Mouse (Mus musculus): ENCODE results near the gene Zfp341. TPM values are rescaled to one million over a fixed set of nuclear protein-coding genes. Genes with fewer than 3 reads are reported as not detected.
A peak's percentile ranks its signal among the peaks of the same experiment; 100 is the strongest.

Zfp341 gene
- polyA plus RNA-seq, 1 experiment from 2014 or later = 1.5 TPM

DNA sequence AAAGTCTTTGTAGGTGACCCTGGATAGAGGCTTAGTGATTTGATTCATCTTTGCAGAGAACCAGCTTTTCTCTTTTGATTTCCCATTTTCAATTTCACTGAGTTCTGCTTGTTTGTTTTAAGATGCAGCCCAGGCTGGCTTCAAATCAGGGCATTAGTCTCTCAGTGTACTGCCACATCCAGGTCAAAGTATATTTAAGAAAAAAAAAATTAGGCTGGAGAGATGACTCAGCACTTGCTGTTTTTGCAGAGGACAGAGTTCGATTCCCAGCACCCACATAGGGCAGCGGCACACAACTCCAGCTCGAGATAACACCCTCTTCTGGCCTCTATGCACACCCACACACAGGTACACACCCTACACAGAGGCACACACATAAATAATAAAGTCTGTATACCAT, 21.9 kb upstream of the Zfp341 start:
- Histone ChIP-seq H3K27me3 (no peaks in the 10 kb centered on the region), H3K9ac (no peak overlapping the region), H3K9me3 (no peaks in the 10 kb centered on the region), H3K27ac (no peak overlapping the region), H3K36me3 (peaks cover 46% of the 10 kb centered on the region), H3K4me1 (no peaks in the 10 kb centered on the region), H3K4me2 (no peak overlapping the region), H3K4me3 (no peak overlapping the region)
- 83% methylated on average over 3 of the region's 3 CpGs for WGBS
- no peak for ATAC-seq (ENCODE audit: insufficient number of reproducible peaks, insufficient read depth, low FRiP score, low TSS enrichment, low read depth)

DNA sequence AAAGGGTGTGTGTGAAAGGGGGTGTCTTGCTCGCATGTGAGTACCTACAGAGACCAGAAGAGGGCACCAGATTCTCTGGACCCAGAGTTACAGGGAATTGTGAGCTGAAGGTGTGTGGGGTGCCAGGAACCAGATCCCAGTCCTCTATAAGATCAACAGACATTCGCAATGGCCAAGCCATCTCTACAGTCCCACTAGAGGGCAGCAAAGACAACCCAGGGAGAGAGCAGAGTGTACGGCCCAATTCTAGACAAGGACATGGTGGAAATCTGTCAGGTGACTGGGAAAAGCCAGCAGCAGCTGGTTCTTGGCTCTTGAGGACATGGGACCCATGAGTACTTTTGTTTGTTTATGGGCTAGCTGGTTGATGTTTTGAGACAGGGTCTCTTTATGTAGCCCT, 20.1 kb upstream of the Zfp341 start:
- H3K4me3 ChIP-seq = no peak overlapping the region
- no peaks in the 10 kb centered on the region for H3K27me3 ChIP-seq
- H3K36me3 ChIP-seq = peaks cover 30% of the 10 kb centered on the region
- no peak overlapping the region for H3K27ac ChIP-seq
- no peaks in the 10 kb centered on the region for H3K4me1 ChIP-seq
- no peak for ATAC-seq (ENCODE audit: insufficient number of reproducible peaks, insufficient read depth, low FRiP score, low TSS enrichment, low read depth)
- no peak overlapping the region for H3K4me2 ChIP-seq
- no peaks in the 10 kb centered on the region for H3K9me3 ChIP-seq
- WGBS = 63% methylated on average over 3 of the region's 3 CpGs
- H3K9ac ChIP-seq = no peak overlapping the region

DNA sequence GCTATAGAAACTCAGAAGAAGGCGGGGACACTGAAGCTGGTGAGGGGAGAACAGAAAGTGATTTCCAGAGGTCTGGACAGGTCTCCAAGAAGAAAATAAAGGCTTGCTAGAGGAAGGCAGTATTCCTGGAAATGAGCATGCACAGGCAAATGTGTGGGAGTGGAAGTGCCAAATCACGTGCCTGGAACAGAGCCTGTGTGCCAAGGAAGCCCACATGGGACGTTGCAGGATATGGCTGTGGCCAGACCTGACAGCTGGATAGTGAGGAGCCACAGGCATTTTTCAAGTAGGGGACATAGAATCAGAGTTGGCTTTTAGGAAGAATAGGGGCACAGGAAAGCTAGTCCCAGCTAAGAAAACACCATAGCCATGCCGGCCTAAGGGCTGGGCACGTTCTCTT, 17.3 kb upstream of the Zfp341 start:
- Histone ChIP-seq H3K4me1 (no peaks in the 10 kb centered on the region), H3K4me2 (no peak overlapping the region), H3K9ac (no peak overlapping the region), H3K36me3 (peaks cover 30% of the 10 kb centered on the region), H3K27me3 (no peaks in the 10 kb centered on the region), H3K27ac (no peak overlapping the region), H3K4me3 (no peak overlapping the region), H3K9me3 (no peaks in the 10 kb centered on the region)
- ATAC-seq (ENCODE audit: insufficient number of reproducible peaks, insufficient read depth, low FRiP score, low TSS enrichment, low read depth) = no peak
- WGBS = 77% methylated on average over 5 of the region's 5 CpGs

DNA sequence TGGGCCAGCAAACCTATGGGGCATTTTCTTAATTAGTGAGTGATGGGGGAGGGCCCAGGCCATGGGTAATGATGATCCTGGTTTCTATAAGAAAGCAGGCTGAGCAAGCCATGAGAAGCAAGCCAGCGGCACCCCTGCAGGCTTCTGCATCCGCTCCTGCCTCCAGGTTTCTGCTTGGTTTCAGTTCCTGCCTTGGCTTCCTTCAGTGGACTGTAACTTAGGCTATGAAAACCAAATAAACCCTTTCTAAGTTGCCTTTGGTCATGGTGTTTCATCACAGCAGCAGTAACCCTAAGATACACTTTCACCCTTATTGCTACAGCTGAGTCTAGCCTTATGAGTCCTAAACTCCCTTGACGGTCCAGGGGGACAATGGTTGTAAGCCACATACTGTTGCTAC, 15.7 kb upstream of the Zfp341 start:
- 89% methylated on average over 3 of the region's 3 CpGs for WGBS
- peaks cover 30% of the 10 kb centered on the region for H3K36me3 ChIP-seq
- H3K9ac ChIP-seq = no peak overlapping the region
- no peak overlapping the region for H3K27ac ChIP-seq
- H3K4me3 ChIP-seq = no peak overlapping the region
- H3K4me2 ChIP-seq = no peak overlapping the region
- no peaks in the 10 kb centered on the region for H3K27me3 ChIP-seq
- no peaks in the 10 kb centered on the region for H3K9me3 ChIP-seq
- ATAC-seq (ENCODE audit: insufficient number of reproducible peaks, insufficient read depth, low FRiP score, low TSS enrichment, low read depth) = no peak
- 0 out of 2 replicates have a peak, but pooled peaks cover under 1% of the 10 kb centered on the region for H3K4me1 ChIP-seq

DNA sequence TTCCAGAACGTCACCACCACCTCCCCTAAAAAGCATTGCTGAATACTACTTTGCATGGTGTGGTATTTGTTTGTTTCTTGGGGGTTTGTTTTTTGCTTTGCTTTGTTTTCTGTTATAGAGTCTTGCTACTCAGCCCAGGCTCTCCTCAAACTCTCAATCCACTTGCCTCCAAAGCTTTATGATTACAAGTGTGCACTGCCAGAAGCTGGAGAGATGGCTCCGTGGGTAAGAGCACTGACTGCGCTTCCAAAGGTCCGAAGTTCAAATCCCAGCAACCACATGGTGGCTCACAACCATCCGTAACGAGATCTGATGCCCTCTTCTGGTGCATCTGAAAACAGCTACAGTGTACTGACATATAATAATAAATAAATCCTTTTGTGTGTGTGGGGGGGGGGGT, 12.5 kb upstream of the Zfp341 start:
- Histone ChIP-seq H3K9ac (no peak overlapping the region), H3K36me3 (peaks cover 5% of the 10 kb centered on the region; the same call in 1 of the 2 replicates), H3K4me3 (no peak overlapping the region), H3K9me3 (no peaks in the 10 kb centered on the region), H3K27ac (no peak overlapping the region), H3K4me1 (peaks cover 14% of the 10 kb centered on the region), H3K27me3 (no peaks in the 10 kb centered on the region), H3K4me2 (no peak overlapping the region)
- WGBS = 68% methylated on average over 6 of the region's 6 CpGs
- ATAC-seq (ENCODE audit: insufficient number of reproducible peaks, insufficient read depth, low FRiP score, low TSS enrichment, low read depth) = no peak

DNA sequence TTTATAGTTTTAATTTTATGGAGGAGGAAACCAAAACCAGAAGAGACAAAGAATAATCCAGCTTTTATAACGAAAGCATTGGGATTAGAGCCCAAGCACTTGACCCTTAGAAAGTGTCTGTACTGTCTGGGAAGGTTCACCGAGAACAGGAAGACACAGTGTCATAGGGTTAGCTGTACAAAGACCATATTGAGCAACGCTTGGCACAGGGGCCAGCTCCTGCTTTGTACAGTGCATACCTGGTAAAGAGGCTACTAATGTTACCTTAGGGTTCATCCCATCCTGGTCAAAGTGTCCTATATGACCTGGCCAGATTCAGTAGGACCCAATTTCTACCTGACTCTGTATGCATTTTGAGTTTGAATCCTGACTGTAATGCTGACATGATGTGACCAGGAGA, 11.8 kb upstream of the Zfp341 start:
- H3K9me3 ChIP-seq = no peaks in the 10 kb centered on the region
- no peak overlapping the region for H3K4me3 ChIP-seq
- H3K4me1 ChIP-seq = peaks cover 14% of the 10 kb centered on the region
- H3K27ac ChIP-seq = no peak overlapping the region
- H3K4me2 ChIP-seq = no peak overlapping the region
- no peak for ATAC-seq (ENCODE audit: insufficient number of reproducible peaks, insufficient read depth, low FRiP score, low TSS enrichment, low read depth)
- 79% methylated on average over 3 of the region's 3 CpGs for WGBS
- H3K27me3 ChIP-seq = no peaks in the 10 kb centered on the region
- H3K36me3 ChIP-seq = no peaks in the 10 kb centered on the region
- no peak overlapping the region for H3K9ac ChIP-seq

DNA sequence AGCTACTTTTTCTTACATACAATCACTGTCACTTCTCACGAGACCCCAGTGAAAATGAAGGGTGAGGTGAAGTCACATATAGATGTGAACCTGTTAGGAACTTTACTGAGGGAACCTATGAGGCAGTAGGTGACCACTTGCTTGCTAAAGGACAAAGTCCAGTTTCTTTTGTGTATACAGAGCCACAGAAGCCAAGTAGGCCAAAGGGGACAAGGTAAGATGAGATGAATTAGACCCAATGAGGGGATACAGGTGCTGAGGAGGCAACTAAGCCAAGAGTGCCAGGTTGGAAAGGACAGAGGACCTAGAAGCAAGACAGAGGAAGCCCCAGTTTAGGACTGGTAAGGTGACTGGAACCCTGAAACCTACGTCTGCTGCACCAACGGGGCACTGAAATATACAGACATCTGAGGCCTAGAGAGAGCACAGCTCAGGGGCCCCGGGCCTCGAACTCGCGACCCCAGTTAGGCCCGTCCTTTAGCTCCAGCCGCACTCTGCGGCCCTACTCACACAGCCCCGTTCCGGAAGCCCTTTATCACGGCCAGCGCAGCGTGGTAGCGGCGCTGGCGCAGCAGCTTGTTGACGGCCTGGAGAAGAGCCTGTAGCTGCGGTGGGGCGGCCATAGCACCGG, 10.0 kb upstream of the Zfp341 start:
- H3K27me3 ChIP-seq = no peaks in the 10 kb centered on the region
- 0 out of 2 replicates have a peak overlapping the region, but pooled peaks have one; percentile 55 for H3K27ac ChIP-seq
- no peaks in the 10 kb centered on the region for H3K36me3 ChIP-seq
- peak overlapping the region; percentile 80 for H3K4me2 ChIP-seq
- no peak; the same call in 1 of the 2 replicates for ATAC-seq (ENCODE audit: insufficient number of reproducible peaks, insufficient read depth, low FRiP score, low TSS enrichment, low read depth)
- peak overlapping the region; percentile 77 for H3K4me3 ChIP-seq
- H3K9ac ChIP-seq = peak overlapping the region; percentile 88
- H3K4me1 ChIP-seq = peaks cover 14% of the 10 kb centered on the region
- 14% methylated on average over 22 of the region's 22 CpGs for WGBS
- no peaks in the 10 kb centered on the region for H3K9me3 ChIP-seq

DNA sequence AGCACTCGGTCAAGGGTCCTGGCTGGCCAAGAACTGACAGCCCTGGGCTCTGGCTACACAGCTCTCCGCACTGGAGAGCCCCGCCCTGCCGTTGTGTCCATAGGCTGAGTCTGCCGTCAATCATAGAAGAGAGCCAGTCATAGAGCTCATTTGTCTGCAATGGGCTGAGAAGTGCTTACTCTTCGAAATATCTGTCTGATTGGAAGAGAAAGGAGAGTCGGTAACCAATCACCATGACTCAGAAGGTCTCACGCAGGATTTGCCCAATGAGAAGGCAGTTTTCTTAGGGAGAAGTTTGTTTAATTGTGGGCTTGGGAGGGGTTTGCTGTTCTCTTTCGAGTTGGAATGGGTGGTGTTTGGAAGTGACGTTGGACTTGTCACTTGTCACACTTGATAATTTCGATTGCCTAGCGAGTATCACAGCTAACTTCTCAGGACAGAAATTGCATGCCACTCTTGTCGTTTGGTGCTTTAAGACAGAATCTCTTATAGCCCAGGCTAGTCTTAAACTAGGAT, 9.4 kb upstream of the Zfp341 start, which contains the start of gene Pxmp4:
Pxmp4 (minus strand) TSS at position 71 of the 516 bp plus-strand sequence.
- H3K4me1 ChIP-seq = peaks cover 14% of the 10 kb centered on the region
- H3K4me2 ChIP-seq = peak within 1 kb of the TSS; percentile 80
- H3K9ac ChIP-seq = peak within 1 kb of the TSS; percentile 88
- ATAC-seq (ENCODE audit: insufficient number of reproducible peaks, insufficient read depth, low FRiP score, low TSS enrichment, low read depth) = peak; percentile 100
- H3K4me3 ChIP-seq = peak within 1 kb of the TSS; percentile 77
- H3K9me3 ChIP-seq = no peaks in the 10 kb centered on the region
- WGBS = under 1% methylated on average over 13 of the region's 13 CpGs
- H3K36me3 ChIP-seq = no peaks in the 10 kb centered on the region
- H3K27me3 ChIP-seq = no peaks in the 10 kb centered on the region
- H3K27ac ChIP-seq = 0 out of 2 replicates have a peak within 1 kb of the TSS, but pooled peaks have one; percentile 55

DNA sequence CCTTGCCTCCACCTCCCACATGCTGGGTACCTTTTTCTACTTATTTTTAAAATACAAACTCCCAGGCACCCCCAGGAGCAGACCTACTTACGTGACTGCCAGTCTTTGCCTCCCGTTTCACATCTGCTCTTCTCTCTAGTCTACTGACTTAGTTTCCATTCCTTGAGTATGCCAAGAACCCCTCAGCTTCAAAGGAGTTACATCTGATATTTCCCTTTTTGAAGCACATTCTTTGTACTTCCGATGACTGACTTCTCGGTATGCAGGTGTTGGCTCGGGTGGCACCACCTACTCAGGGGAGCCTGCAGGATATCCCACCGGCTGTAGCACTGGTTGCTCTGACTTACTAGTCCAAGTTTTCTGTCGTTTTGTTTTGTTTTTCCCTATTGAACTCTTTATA, 8.9 kb upstream of the Zfp341 start:
- Histone ChIP-seq H3K4me3 (peak overlapping the region; percentile 77), H3K4me1 (peaks cover 14% of the 10 kb centered on the region), H3K36me3 (no peaks in the 10 kb centered on the region), H3K9ac (0 out of 2 replicates have a peak overlapping the region, but pooled peaks have one; percentile 33), H3K9me3 (no peaks in the 10 kb centered on the region), H3K27me3 (no peaks in the 10 kb centered on the region), H3K4me2 (peak overlapping the region; percentile 80), H3K27ac (no peak overlapping the region)
- 36% methylated on average over 7 of the region's 7 CpGs for WGBS
- ATAC-seq (ENCODE audit: insufficient number of reproducible peaks, insufficient read depth, low FRiP score, low TSS enrichment, low read depth) = no peak

DNA sequence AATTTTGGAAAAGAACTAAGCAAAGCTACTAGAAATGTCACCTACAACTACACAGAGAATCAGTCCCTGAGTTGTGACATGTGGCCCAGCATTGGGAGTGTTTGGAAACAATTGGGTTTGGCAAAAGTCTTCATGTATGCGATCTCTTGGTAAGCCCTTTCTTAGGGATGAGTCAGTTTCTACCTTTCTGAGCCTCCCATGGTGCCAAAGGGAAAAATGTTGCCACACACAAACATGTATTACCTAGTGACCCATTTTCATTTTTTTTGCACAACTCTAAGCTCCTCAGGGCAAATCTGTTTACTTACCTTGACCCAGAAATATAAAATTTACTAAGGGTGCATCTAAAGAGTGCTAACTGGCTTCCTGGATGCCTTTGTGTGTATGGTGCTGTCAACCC, 6.1 kb upstream of the Zfp341 start:
- Histone ChIP-seq H3K27me3 (no peaks in the 10 kb centered on the region), H3K4me3 (no peak overlapping the region), H3K4me2 (no peak overlapping the region), H3K27ac (no peak overlapping the region), H3K9me3 (no peaks in the 10 kb centered on the region), H3K4me1 (peaks cover 14% of the 10 kb centered on the region), H3K36me3 (no peaks in the 10 kb centered on the region), H3K9ac (no peak overlapping the region)
- ATAC-seq (ENCODE audit: insufficient number of reproducible peaks, insufficient read depth, low FRiP score, low TSS enrichment, low read depth) = no peak
- WGBS = 83% methylated on average over 1 of the region's 1 CpGs

DNA sequence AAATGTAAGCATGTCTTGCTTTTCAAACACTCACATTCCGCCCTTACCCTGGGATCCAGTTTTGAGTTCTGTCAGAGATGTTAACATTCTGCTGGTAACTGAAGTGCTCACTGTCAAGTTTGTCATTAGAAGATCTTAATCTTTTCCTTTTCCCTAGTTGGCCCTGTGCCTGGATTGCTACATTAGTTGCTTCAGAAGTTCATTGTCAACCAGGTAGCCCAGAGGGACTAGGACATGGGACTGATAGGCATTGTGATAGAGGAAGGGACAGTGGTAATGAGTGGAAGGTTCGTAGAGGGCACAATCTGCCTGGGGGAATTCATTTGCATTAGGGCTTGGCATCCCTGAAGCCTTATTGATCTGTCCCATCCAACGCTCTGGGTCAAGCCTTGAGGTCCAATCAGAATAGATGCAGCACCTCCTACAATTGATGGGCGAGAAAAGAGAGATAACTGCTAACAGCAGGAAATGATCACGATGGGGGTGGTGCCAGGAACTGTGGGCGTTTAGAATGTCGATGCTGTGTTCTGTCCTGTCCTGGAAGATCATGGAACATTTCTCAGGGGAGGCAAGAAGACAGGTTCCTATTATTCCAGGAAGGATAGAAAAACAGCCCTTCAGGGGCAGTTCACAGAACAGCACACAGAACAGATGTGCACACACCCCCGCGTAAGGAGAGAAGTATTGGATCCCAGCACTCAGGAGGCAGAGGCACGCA, 3.9 kb upstream of the Zfp341 start:
- H3K4me1 ChIP-seq = peaks cover 14% of the 10 kb centered on the region
- no peak overlapping the region for H3K27ac ChIP-seq
- H3K9me3 ChIP-seq = no peaks in the 10 kb centered on the region
- H3K4me2 ChIP-seq = no peak overlapping the region
- 55% methylated on average over 10 of the region's 10 CpGs for WGBS
- H3K9ac ChIP-seq = no peak overlapping the region
- ATAC-seq (ENCODE audit: insufficient number of reproducible peaks, insufficient read depth, low FRiP score, low TSS enrichment, low read depth) = no peak
- no peaks in the 10 kb centered on the region for H3K27me3 ChIP-seq
- no peaks in the 10 kb centered on the region for H3K36me3 ChIP-seq
- no peak overlapping the region for H3K4me3 ChIP-seq
